Mouse (Mus musculus) intestine, postnatal 0 days (tissue): Measurements from ENCODE around the gene Rad54l2. TPM values are rescaled to one million over a fixed set of nuclear protein-coding genes. Genes with fewer than 3 reads are reported as not detected.

Source experiments
- ATAC-seq: fragments of 200-750 bp; cut with Nextera tagmentation; 2 replicates; pipeline ENCODE4 v1.8.0; 2017; ENCODE audit warnings: mild to moderate bottlenecking, moderate TSS enrichment, moderate library complexity
- H3K27ac ChIP-seq: fragments of 300-500 bp; sonication (generic); 2 replicates; pipeline ENCODE4 v1.5.1; 2014; ENCODE audit warnings: mild to moderate bottlenecking, low read depth, low read length, moderate library complexity
- H3K27me3 ChIP-seq: fragments of 300-500 bp; sonication (generic); replicated peaks from 2 replicates; pipeline ENCODE4 v1.6.1; 2014; ENCODE audit warnings: low read length, mixed read lengths; ENCODE audit not compliant: control insufficient read depth, insufficient read depth
- H3K36me3 ChIP-seq: fragments of 300-500 bp; sonication (generic); 2 replicates; pipeline ENCODE4 v1.6.1; 2014; ENCODE audit warnings: mild to moderate bottlenecking, moderate library complexity; ENCODE audit not compliant: control insufficient read depth, insufficient read depth
- H3K4me1 ChIP-seq: fragments of 300-500 bp; sonication (generic); replicated peaks from 2 replicates; pipeline ENCODE4 v1.6.1; 2014; ENCODE audit warnings: antibody characterized with exemption, low read length, mixed read lengths; ENCODE audit not compliant: control insufficient read depth, insufficient read depth
- H3K4me2 ChIP-seq: fragments of 300-500 bp; sonication (generic); replicated peaks from 2 replicates; pipeline ENCODE4 v1.6.1; 2014; ENCODE audit warnings: low read depth, mild to moderate bottlenecking, moderate library complexity
- H3K4me3 ChIP-seq: fragments of 300-500 bp; sonication (generic); 2 replicates; pipeline ENCODE4 v1.5.1; 2014; ENCODE audit warnings: low read depth, low read length
- H3K9ac ChIP-seq: fragments of 300-500 bp; sonication (generic); 2 replicates; pipeline ENCODE4 v1.6.1; 2014; ENCODE audit warnings: mild to moderate bottlenecking, low read depth, low read length
- H3K9me3 ChIP-seq: fragments of 300-500 bp; sonication (generic); 2 replicates; pipeline ENCODE4 v1.6.1; 2016; ENCODE audit warnings: mixed run types; ENCODE audit not compliant: control insufficient read depth
- CTCF ChIP-seq: sonication (generic); IDR thresholded peaks from 2 replicates; pipeline ENCODE4 v1.5.1; 2016; ENCODE audit warnings: low read depth, mild to moderate bottlenecking, control low read depth, antibody characterized with exemption, moderate library complexity
- WGBS: fragments of 180-500 bp; shearing (Covaris S2); extraction: QIAGEN DNeasy Blood & Tissue Kit; methylation state at CpG from one replicate; pipeline ENCODE4 v1.1.7; 2014; 5-methylcytosine and 5-hydroxymethylcytosine counted together
- polyA plus RNA-seq: library from polyadenylated mRNA; unstranded; fragments of >200 nt; fragmentation: Nextera tagmentation; extraction: Ambion mirVana; gene quantifications from 2 replicates; pipeline ENCODE4 v1.2.1, GENCODE M21; 2015

Rad54l2 gene
- polyA plus RNA-seq, 1 experiment from 2014 or later = 1.9 TPM

DNA sequence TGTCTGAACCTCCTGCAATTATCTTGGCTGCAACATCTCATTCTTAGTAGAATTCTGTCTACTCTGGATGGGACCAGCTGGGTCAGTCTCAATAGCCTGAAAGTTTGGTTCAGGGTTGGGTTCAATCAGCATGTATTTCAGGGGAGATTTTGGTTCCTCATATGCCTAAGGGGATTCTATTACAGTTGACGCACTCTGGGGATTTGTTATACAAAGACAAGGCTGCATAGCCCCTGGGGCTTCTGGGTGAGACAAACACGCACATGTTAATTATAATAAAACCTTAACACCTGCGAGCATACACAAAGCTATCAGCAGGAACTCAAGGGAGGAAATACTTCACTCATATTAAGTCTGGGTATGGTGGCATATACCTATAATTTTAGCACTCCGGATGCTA is 17.5 kb upstream of the Rad54l2 start:
- no peaks in the 10 kb centered on the region for H3K4me1 ChIP-seq
- H3K4me2 ChIP-seq = no peak overlapping the region
- no peak for TF ChIP-seq CTCF
- no peak overlapping the region for H3K27ac ChIP-seq
- H3K36me3 ChIP-seq = no peaks in the 10 kb centered on the region
- no peaks in the 10 kb centered on the region for H3K9me3 ChIP-seq
- no peak overlapping the region for H3K4me3 ChIP-seq
- H3K9ac ChIP-seq = no peak overlapping the region
- 80% methylated on average over 4 of the region's 4 CpGs for WGBS
- no peak for ATAC-seq
- H3K27me3 ChIP-seq = no peaks in the 10 kb centered on the region

DNA sequence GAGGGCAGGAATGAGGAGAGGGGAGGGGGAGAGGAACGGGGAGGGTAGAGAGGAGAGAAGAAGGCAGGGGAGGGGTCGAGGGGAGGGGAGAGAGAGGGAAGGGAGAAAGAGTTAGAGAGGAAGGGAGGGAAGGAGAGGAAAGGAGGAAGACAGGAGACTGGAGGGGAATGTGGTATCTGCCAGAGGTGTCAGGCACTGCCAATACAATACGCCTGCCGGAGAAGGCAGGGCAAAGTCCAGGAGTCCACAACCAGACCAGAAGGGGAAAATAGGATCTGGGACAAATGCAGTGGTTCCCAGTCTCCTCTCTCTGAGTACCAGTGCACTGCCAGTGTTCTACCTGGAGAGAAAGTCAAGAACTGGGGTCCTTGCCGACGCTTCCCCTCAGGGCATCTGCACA is 1.8 kb upstream of the Rad54l2 start:
- 42% methylated on average over 6 of the region's 6 CpGs for WGBS
- H3K4me1 ChIP-seq = peaks cover 3% of the 10 kb centered on the region; the same call in 1 of the 2 replicates
- peak overlapping the region; percentile 37 for H3K4me2 ChIP-seq
- peak overlapping the region; percentile 42 for H3K27ac ChIP-seq
- TF ChIP-seq CTCF = no peak
- H3K4me3 ChIP-seq = no peak overlapping the region
- H3K9ac ChIP-seq = no peak overlapping the region
- no peaks in the 10 kb centered on the region for H3K36me3 ChIP-seq
- peak; percentile 81 for ATAC-seq
- no peaks in the 10 kb centered on the region for H3K9me3 ChIP-seq
- H3K27me3 ChIP-seq = no peaks in the 10 kb centered on the region

DNA sequence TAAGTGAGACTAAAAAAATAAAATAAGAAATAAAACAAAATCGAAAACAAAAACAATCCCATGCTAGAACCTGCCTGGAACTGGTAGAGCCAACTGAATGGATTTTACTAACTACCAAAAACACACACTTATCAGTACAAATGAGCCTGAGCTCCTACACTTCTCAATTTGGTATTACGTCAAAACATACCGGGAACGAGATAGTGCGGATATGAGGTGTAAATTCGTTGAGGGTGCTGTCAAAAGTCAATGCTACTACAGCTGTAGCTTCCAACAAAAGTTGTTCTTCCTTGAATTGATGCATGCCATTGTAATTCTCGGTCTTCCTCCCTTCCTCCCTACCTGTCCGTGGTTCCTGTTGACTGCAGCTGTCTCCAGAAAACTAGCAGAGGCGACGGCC is 369 bp upstream of the Rad54l2 start:
- ATAC-seq = no peak
- H3K4me1 ChIP-seq = peaks cover 3% of the 10 kb centered on the region; the same call in 1 of the 2 replicates
- peak overlapping the region; percentile 76 for H3K4me2 ChIP-seq
- WGBS = 6% methylated on average over 10 of the region's 10 CpGs
- no peaks in the 10 kb centered on the region for H3K27me3 ChIP-seq
- peak overlapping the region; percentile 81 for H3K27ac ChIP-seq
- H3K36me3 ChIP-seq = no peaks in the 10 kb centered on the region
- peak overlapping the region; percentile 100 for H3K9ac ChIP-seq
- peak overlapping the region; percentile 99 for H3K4me3 ChIP-seq
- no peaks in the 10 kb centered on the region for H3K9me3 ChIP-seq
- TF ChIP-seq CTCF = no peak

DNA sequence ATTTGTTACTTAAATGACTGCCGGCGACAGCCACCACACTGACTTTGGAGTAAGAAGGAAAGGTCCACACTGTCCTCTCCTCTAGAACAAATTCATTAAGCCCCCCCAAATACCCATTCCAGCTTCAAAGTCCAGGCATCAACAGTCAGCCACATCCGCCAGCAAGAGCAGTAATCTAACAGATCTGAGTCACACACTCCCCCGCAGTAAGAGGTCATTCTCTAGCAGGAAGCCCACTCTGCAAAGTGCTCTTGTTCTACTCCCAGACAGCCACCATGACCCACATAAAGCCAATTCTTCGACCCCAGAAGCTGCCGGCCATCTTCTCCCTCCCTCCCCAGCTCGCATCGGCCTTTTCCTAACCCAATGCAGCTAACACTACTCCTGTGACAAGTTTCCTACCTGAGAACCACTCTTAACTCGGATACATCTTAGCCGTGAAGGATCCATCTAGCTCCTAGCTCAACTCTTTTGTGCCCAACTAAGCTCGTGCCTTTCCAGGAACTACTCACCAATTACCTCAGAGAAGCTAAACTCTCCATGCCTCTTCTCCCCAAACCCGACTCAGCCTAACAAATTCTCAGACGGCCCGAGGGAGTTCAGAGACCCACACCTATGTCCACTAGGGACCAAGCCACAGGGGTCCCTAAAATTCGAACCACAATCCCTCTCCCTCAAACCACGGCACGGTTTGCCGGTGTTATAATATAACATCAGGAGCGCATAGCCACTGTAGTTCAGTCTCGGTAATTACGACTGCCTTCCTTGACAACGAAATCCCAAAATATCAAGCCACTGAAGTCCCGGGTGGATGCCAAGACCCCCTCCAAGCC is 799 bp downstream of the Rad54l2 start:
- Histone ChIP-seq H3K4me2 (peak overlapping the region; percentile 76), H3K9ac (peak overlapping the region; percentile 100), H3K9me3 (no peaks in the 10 kb centered on the region), H3K4me3 (peak overlapping the region; percentile 99), H3K4me1 (peaks cover 3% of the 10 kb centered on the region; the same call in 1 of the 2 replicates), H3K36me3 (no peaks in the 10 kb centered on the region), H3K27ac (peak overlapping the region; percentile 81), H3K27me3 (no peaks in the 10 kb centered on the region)
- ATAC-seq = no peak
- 4% methylated on average over 23 of the region's 23 CpGs for WGBS
- TF ChIP-seq CTCF = no peak

DNA sequence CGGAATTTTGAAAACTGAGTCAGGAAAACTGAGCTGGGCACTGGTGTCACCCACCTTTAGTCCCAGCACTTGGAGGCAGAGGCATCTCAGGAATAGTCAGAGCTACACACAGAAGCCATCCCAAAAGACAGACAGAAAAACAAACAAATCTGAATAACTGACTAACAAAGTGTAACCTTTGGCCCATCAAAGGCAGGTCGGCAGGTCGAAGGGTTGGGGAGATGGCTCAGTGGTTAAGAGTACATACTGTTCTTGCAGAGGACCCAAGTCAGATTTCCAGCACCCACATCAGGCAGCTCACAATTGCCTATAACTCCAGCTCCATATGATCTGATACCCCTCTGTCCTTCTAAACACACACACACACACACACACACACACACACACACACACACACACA is 3.8 kb downstream of the Rad54l2 start:
- H3K4me1 ChIP-seq = peaks cover 3% of the 10 kb centered on the region; the same call in 1 of the 2 replicates
- H3K27me3 ChIP-seq = no peaks in the 10 kb centered on the region
- no peak overlapping the region for H3K4me3 ChIP-seq
- no peaks in the 10 kb centered on the region for H3K9me3 ChIP-seq
- H3K27ac ChIP-seq = peak overlapping the region; percentile 28; the same call in 1 of the 2 replicates
- H3K4me2 ChIP-seq = peak overlapping the region; percentile 43; the same call in 1 of the 2 replicates
- ATAC-seq = no peak
- no peak overlapping the region for H3K9ac ChIP-seq
- no peak for TF ChIP-seq CTCF
- no peaks in the 10 kb centered on the region for H3K36me3 ChIP-seq
- WGBS = 49% methylated on average over 3 of the region's 3 CpGs

DNA sequence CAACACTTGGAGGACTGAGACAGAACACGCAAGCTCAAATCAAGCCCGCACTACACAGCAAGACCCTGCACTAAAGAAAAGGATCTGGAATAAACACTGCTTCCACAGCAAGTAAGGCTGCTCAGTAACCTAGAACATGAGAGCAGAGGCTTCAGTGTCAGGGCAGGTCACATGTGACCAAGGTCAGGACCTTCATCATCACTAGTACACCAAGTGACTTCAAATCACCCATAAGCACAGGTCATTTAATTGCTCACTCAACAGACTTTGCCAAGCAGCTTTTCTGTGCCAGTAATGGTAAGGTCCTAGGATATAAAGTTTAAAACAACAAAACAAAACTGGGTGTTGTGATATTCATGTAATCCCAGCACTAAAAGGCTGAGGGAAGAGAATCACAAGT is 5.4 kb downstream of the Rad54l2 start:
- H3K4me2 ChIP-seq = no peak overlapping the region
- WGBS = 92% methylated on average over 2 of the region's 2 CpGs
- H3K4me3 ChIP-seq = no peak overlapping the region
- no peak for TF ChIP-seq CTCF
- H3K27me3 ChIP-seq = no peaks in the 10 kb centered on the region
- H3K27ac ChIP-seq = no peak overlapping the region
- H3K4me1 ChIP-seq = no peaks in the 10 kb centered on the region
- H3K36me3 ChIP-seq = no peaks in the 10 kb centered on the region
- ATAC-seq = no peak
- no peak overlapping the region for H3K9ac ChIP-seq
- H3K9me3 ChIP-seq = no peaks in the 10 kb centered on the region
